Comparison of ENCODE assay signal across 8 mouse cellular contexts in genomic region chr11:54955735-54956480, GRCm38 (mm10). TPM values are rescaled to one million over a fixed set of nuclear protein-coding genes. Genes with fewer than 3 reads are reported as not detected.
DNase-seq lines count a peak whose midpoint lies in the region; ATAC-seq lines count a peak whose summit lies in the region.

No protein-coding gene starts in this region.

- H3K4me1 ChIP-seq in brown adipose tissue, adult 24 weeks (ENCODE audit: control insufficient read depth, insufficient read depth, insufficient read length, low read length), result peaks cover 34% of the 10 kb centered on the region
- peaks cover 22 to 41% of the 10 kb centered on the region in 2 experiments for H3K4me1 ChIP-seq in heart, embryonic 14.5 days (ENCODE audit: control insufficient read depth in 2 of 2, insufficient read depth in 2 of 2, low read length in 2 of 2)
- H3K4me1 ChIP-seq in liver, embryonic 13.5 days (replicated peaks), result peaks cover 63% of the 10 kb centered on the region
- H3K4me1 ChIP-seq in stomach, embryonic 16.5 days (ENCODE audit: control insufficient read depth, insufficient read depth, low read length), result peaks cover 19% of the 10 kb centered on the region

- peak overlapping the region; percentile 89 for H3K4me3 ChIP-seq in brown adipose tissue, adult 24 weeks (ENCODE audit: insufficient read depth, low read depth, low read length)
- H3K4me3 ChIP-seq in heart, embryonic 14.5 days (ENCODE audit: control insufficient read depth in 1 of 2, insufficient read depth in 1 of 2, low read depth in 1 of 2, low read length in 2 of 2), result peak overlapping the region; percentile 85 to 97
- peak overlapping the region; percentile 83 for H3K4me3 ChIP-seq in liver, embryonic 13.5 days (replicated peaks)
- H3K4me3 ChIP-seq in stomach, embryonic 16.5 days (replicated peaks; ENCODE audit: low read length), result peak overlapping the region; percentile 88

- H3K27me3 ChIP-seq in heart, embryonic 14.5 days (ENCODE audit: control insufficient read depth, insufficient read depth, low read length), result no peaks in the 10 kb centered on the region
- no peaks in the 10 kb centered on the region for H3K27me3 ChIP-seq in liver, embryonic 13.5 days
- no peaks in the 10 kb centered on the region for H3K27me3 ChIP-seq in stomach, embryonic 16.5 days (ENCODE audit: control insufficient read depth, insufficient read depth, low read length)

- H3K9ac ChIP-seq in heart, embryonic 14.5 days (ENCODE audit: low read length), result peak overlapping the region; percentile 86
- peak overlapping the region; percentile 85 for H3K9ac ChIP-seq in liver, embryonic 13.5 days
- H3K9ac ChIP-seq in stomach, embryonic 16.5 days (ENCODE audit: low read length), result peak overlapping the region; percentile 93

- ATAC-seq in heart, embryonic 14.5 days (ENCODE audit: insufficient number of reproducible peaks, insufficient read depth, low FRiP score, low read depth), result peak; percentile 93
- ATAC-seq in liver, embryonic 13.5 days (ENCODE audit: low read depth), result peak; percentile 98
- ATAC-seq in stomach, embryonic 16.5 days (ENCODE audit: insufficient read depth, low FRiP score), result peak; percentile 97

- no peaks in the 10 kb centered on the region for H3K9me3 ChIP-seq in heart, embryonic 14.5 days (ENCODE audit: control insufficient read depth, low read length)
- H3K9me3 ChIP-seq in liver, embryonic 13.5 days (replicated peaks), result no peaks in the 10 kb centered on the region
- no peaks in the 10 kb centered on the region for H3K9me3 ChIP-seq in stomach, embryonic 16.5 days (replicated peaks; ENCODE audit: control insufficient read depth, low read length)

- 0 out of 2 replicates have a peak, but pooled peaks cover under 1% of the 10 kb centered on the region for H3K36me3 ChIP-seq in heart, embryonic 14.5 days (ENCODE audit: control insufficient read depth, insufficient read depth, low read length)
- H3K36me3 ChIP-seq in liver, embryonic 13.5 days, result no peaks in the 10 kb centered on the region
- H3K36me3 ChIP-seq in stomach, embryonic 16.5 days (ENCODE audit: control insufficient read depth, insufficient read depth, low read length), result no peaks in the 10 kb centered on the region

- H3K4me2 ChIP-seq in heart, embryonic 14.5 days (ENCODE audit: low read length), result peak overlapping the region; percentile 78
- peak overlapping the region; percentile 74 for H3K4me2 ChIP-seq in liver, embryonic 13.5 days
- peak overlapping the region; percentile 74 for H3K4me2 ChIP-seq in stomach, embryonic 16.5 days (ENCODE audit: low read depth, low read length)

- DNase-seq in CD4-positive, CD25-positive, alpha-beta regulatory T cell, adult 2 months (ENCODE audit: low read depth, low spot score), result peak; percentile 98
- DNase-seq in fibroblast of lung, adult 2 months (ENCODE audit: low read depth), result peak; percentile 91
- peak; percentile 99 for DNase-seq in kidney, postnatal 14 days
- peak; percentile 97 for DNase-seq in liver, embryonic 13.5 days
- DNase-seq in neural tube, embryonic 10.5 days (ENCODE audit: extremely low spot score, low spot score), result peak; percentile 99

- WGBS in heart, embryonic 14.5 days, result under 1% methylated on average over 59 of the region's 59 CpGs
- WGBS in liver, embryonic 13.5 days (ENCODE audit: insufficient replicate concordance), result under 1% methylated on average over 59 of the region's 59 CpGs
- WGBS in stomach, embryonic 16.5 days, result under 1% methylated on average over 59 of the region's 59 CpGs

- H3K27ac ChIP-seq in brown adipose tissue, adult 24 weeks (replicated peaks; ENCODE audit: low read depth, low read length), result peak overlapping the region; percentile 84
- peak overlapping the region; percentile 90 to 91 for H3K27ac ChIP-seq in heart, embryonic 14.5 days (replicated peaks in 1 of 2; ENCODE audit: control insufficient read depth in 1 of 2, insufficient read depth in 1 of 2, low read depth in 2 of 2, low read length in 2 of 2)
- peak overlapping the region; percentile 86 for H3K27ac ChIP-seq in liver, embryonic 13.5 days
- H3K27ac ChIP-seq in stomach, embryonic 16.5 days (ENCODE audit: low read length), result peak overlapping the region; percentile 92

RNA-seq across cellular contexts. Expression of gene Tnip1, which starts 6.8 kb away (rescaled TPM):
- 16.0 and 16.9 TPM in 2 replicates for polyA plus RNA-seq in brown adipose tissue, adult 24 weeks (2012; ENCODE audit: insufficient read depth, insufficient read length, missing spikeins)
- polyA plus RNA-seq in heart, embryonic 14.5 days (2014; fragmentation: Nextera tagmentation; extraction: Ambion mirVana), result 19.3 and 20.5 TPM in 2 replicates
- polyA plus RNA-seq in liver, embryonic 13.5 days (2015; fragmentation: Nextera tagmentation; extraction: Ambion mirVana), result 5.1 and 5.8 TPM in 2 replicates
- polyA plus RNA-seq in stomach, embryonic 16.5 days (2015; fragmentation: Nextera tagmentation; extraction: Ambion mirVana), result 21.3 and 23.1 TPM in 2 replicates

RNA-seq across cellular contexts. Expression of gene Gpx3, which starts 53.7 kb away (rescaled TPM):
- 1,156 and 2,121 TPM in 2 replicates for polyA plus RNA-seq in brown adipose tissue, adult 24 weeks (2012; ENCODE audit: insufficient read depth, insufficient read length, missing spikeins)
- 1,228 and 1,448 TPM in 2 replicates for polyA plus RNA-seq in heart, embryonic 14.5 days (2014; fragmentation: Nextera tagmentation; extraction: Ambion mirVana)
- polyA plus RNA-seq in liver, embryonic 13.5 days (2015; fragmentation: Nextera tagmentation; extraction: Ambion mirVana), result 20.9 and 26.3 TPM in 2 replicates
- 174 and 187 TPM in 2 replicates for polyA plus RNA-seq in stomach, embryonic 16.5 days (2015; fragmentation: Nextera tagmentation; extraction: Ambion mirVana)

Comparison
In these comparisons a context has a peak if more than half of its experiments do, and no peak if none do; other contexts are left out.
1. Peak in every context shown above with its lines: DNase-seq, ATAC-seq, H3K4me3 ChIP-seq and H3K27ac ChIP-seq.